Mouse (Mus musculus) cerebral cortex, adult 2 months (tissue): ENCODE measurements around the gene Iqschfp.

Experiments used
- WGBS: fragments of 180-500 bp; shearing (Covaris S2); methylation state at CpG from one replicate; pipeline ENCODE4 v1.1.7; 2018; 5-methylcytosine and 5-hydroxymethylcytosine counted together

Gene Iqschfp

DNA sequence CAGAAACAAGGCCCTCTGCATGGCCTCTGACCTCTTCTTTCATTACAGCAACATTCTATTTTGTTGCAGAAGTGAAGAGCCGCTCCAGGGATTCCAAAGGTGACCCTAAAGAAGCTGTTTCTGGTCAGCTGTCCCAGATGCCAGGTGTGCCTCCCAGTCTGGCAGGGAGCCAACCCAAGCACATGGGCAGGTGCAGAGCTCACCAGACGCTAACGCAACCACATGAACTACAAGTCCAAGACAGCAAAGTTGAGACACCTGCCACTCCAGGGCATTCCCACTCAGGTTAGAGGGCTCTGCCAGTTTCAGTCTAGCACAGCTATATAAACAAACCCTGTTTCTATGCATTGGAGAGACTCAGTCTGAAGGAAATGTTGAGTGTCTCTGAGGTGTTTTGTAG lies 461.5 kb downstream of the Iqschfp start:
- WGBS, result 80% methylated on average over 3 of the region's 3 CpGs

DNA sequence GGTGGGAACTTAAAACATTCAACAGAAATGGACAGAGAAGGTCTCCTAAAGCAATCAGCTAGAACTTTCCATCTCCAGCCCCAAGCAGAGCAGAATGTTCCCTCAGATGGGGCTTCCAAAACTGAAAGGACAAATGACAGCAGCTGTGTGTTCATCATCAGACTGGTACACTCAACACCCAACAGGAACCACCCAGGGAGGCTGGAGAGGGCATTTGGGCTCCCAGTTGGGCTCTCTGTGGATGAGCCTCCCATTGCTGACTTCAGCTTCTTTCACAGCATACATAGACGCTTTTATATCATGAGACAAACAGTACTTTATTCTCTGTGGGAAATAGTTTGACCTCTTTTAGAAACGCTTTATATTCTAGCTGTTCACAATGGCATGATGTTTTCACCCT lies 464.5 kb downstream of the Iqschfp start:
- WGBS, result 81% methylated on average over 2 of the region's 2 CpGs

DNA sequence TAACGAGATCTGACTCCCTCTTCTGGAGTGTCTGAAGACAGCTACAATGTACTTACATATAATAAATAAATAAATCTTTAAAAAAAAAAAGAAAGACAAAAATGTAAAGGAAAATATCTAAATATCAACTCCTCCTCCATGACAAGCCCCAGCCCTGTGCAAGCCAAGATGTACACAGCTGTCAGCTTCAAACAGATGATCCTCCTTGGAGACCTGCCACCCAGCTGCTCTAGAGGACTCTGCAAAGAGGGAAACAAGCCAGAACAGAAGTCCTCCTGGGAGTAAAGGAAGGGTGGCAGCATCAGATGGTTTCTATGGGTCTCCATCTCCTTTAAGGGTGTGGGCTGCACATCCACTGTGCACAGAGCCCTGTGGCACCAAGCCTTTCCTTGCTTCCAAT lies 480.9 kb downstream of the Iqschfp start:
- 89% methylated on average over 1 of the region's 1 CpGs for WGBS

DNA sequence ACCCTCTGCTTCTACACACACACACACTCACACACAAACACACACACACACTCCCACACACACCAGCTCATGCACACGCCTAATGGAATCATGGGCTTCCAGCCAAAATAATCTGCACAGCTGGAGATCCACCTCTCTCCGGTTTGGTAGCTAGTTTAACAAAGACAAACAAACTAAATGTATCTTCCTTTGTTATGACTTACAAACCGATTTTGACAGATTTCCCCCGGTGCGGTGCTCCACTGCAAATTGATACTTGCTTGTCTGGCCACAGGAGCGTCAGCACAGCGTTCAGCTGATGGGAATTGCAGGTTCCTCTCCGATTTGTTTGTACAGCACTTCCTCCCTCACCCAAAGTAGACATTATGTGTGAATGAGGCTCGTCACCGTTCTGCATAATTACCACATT lies 483.1 kb downstream of the Iqschfp start:
- 39% methylated on average over 10 of the region's 10 CpGs for WGBS

DNA sequence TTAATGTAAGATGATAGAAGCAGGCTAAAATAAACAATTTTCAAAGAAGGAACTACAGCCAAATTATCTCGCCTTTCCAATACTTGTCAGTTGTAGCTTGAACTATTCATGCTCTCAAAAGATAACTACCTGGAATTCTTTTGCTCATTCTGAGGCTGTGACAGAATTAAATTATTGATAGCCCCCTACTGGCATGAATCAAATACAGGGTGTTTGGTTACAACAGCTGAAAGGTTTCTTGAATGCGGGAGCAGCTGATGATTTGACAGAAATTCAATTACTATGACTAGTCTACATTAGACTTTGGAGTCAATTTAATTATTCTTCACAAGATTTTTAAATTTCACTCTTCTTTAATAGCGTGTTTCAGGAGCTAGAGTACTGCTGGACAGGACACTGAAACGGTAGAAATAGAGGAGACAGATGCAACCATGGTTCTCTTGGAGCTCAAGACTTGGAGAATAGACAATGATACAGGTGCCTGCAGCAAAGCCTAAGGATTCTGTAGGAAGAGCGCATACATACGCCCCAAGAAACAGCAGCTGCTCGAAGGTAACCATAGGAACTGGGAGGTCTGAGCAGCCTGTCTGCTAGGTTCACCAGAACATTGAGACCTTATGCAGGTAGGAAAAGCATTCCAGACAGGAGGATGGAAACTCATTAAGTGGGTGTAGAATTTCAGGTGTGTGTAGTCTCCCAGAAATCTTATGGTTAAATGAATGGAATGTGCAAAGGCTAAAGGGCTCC lies 485.6 kb downstream of the Iqschfp start:
- 81% methylated on average over 7 of the region's 7 CpGs for WGBS

DNA sequence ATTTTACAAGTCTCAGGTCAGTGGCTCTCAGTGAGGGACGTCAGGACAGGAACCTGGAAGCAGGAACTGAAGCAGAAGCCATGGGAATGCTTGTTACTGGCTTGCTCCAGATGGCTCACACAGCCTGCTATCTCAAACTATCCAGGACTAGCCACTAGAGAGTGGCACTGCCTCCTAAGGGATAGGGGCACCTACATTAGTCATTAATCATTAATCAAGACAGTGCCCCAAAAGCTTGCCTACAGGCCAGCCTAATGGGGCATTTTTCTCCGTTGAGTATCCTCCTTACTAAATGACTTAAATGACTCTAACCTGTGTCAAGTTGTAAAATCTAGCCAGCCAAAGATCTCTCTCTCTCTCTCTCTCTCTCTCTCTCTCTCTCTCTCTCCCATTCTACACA lies 486.8 kb downstream of the Iqschfp start:
- 90% methylated on average over 2 of the region's 2 CpGs for WGBS

- WGBS, result 71% methylated on average over 7 of the region's 7 CpGs
Observed at GRCm38 (mm10) chr3:68379242-68379641, 487.2 kb downstream of the Iqschfp start.

GRCm38 (mm10) chr3:68385544-68385943 lies 493.5 kb downstream of the Iqschfp start:
- 75% methylated on average over 3 of the region's 3 CpGs for WGBS

DNA sequence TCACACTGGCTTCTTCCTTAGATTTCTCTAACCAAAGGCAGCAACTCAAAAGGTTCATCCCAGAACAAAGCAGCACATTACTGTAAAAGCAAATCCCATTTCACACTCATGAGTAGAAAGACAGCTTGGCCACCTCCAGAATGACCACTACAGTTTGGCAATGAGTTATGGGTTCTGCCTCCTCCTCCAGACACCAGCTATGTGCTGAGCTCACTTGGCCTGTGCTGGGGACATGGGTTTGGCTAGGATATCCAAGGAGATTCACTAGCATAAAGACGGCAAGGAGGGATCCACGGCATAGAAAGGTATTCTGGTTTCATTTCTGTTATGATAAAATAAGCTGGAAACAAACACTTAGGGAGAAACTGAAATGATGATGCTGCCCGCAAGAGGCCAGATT lies 496.0 kb downstream of the Iqschfp start:
- WGBS, result 76% methylated on average over 3 of the region's 3 CpGs

DNA sequence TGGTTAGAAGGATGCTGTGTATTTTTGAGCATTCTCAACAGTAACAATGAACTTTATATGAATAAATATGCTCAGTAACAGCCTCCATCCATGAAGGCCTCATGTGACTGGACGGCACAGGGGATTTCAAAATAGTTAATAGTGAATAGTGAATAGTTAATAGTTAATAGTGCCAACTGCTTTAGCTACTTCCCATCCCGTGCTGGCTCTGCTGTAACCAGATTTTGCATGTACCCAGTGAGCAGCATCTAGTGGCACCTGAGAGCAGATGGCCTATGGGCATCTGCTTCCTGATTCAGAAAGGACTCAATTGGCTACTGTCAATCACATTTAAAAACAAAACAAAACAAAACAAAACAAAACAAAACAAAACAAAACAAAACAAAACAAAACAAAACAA lies 501.5 kb downstream of the Iqschfp start:
- 83% methylated on average over 2 of the region's 2 CpGs for WGBS

GRCm38 (mm10) chr3:68398691-68399090 lies 506.7 kb downstream of the Iqschfp start:
- 82% methylated on average over 3 of the region's 3 CpGs for WGBS

- WGBS, result 75% methylated on average over 7 of the region's 7 CpGs
Observed at GRCm38 (mm10) chr3:68400121-68400520, 508.1 kb downstream of the Iqschfp start.

DNA sequence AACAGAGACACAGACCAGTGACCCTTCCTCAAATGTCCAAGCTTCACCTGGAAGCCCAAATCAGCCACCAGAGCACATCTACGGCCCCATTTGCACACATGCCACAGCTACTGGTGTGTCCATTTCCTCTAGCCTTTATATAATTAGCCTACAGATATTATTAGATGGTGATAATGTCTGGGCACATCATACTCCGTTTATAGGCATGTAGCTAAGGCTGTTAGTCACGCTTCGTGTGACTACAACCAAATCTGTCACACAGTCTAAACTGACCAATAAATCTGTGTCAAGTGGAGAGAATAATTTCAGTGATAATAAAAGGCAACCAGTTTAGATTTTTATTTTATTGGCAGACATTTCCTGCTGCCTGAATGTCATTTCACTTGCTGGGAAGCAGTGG lies 511.3 kb downstream of the Iqschfp start:
- 78% methylated on average over 4 of the region's 4 CpGs for WGBS

DNA sequence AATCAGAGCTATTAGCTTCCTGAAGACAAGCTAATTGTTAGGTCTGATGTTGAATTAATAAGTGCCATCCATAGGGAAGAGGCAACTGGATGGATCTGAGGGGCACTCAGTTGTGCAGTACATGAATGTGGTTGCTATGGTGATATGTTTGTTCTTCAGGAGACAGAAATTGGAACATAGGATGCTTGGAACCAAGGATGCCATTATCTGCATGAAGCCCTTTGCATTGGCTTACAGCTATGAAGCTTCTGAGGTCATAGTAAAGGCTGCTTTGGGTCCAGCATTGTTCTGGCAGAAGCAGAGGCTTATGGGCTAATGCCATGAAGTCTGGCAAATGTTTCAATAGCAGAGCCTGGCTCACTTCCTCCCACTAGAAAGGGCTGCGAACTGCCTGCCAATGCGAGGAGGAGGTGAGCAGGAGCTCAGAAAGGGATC lies 511.8 kb downstream of the Iqschfp start:
- WGBS, result 19% methylated on average over 2 of the region's 2 CpGs

GRCm38 (mm10) chr3:68405724-68406123 lies 513.7 kb downstream of the Iqschfp start:
- 74% methylated on average over 5 of the region's 5 CpGs for WGBS

GRCm38 (mm10) chr3:68412262-68412661 lies 520.2 kb downstream of the Iqschfp start:
- 84% methylated on average over 3 of the region's 3 CpGs for WGBS

GRCm38 (mm10) chr3:68419792-68420191 lies 527.8 kb downstream of the Iqschfp start:
- 74% methylated on average over 4 of the region's 4 CpGs for WGBS

DNA sequence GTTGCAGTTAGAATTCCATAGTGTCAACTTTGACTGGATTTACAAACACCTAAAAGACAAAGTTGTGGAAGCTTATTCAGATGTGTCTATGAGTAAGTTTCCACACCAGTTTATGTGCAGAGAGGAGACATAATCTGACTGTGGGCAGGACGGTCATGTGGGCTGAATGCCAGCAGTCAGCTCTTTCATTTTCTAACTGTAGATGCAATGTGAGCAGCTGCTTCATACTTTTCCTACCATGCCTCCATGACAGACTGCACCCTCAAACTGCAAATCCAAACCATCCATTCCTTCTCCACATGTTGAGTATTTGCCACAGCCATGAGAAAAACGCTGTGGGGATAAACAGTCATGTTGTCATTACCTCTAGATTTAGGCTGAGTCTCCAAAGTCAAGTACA lies 528.9 kb downstream of the Iqschfp start:
- WGBS, result 70% methylated on average over 2 of the region's 2 CpGs

- 96% methylated on average over 2 of the region's 2 CpGs for WGBS
Observed at GRCm38 (mm10) chr3:68421849-68422248, 529.8 kb downstream of the Iqschfp start.

GRCm38 (mm10) chr3:68428081-68428480 lies 536.0 kb downstream of the Iqschfp start:
- WGBS, result 95% methylated on average over 5 of the region's 5 CpGs

DNA sequence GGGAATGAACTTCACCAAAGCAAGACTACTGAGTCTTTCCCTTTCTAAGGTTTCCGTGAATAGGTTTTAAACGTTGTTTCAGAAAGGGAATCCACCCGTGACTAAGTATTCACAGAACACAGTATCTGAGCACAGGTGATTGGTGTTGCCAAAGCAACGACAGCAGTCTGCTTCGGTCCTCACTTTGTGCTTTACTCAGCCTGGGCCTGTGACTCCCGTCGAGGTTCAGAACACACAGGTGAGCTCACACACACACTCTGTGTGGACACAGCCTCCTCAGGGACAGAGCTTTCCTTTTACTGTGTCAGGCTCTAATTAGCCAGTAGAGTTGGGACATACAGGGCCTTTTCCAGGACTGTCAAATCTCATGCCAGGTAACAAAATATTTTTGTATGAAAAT lies 542.4 kb downstream of the Iqschfp start:
- WGBS, result 56% methylated on average over 7 of the region's 7 CpGs

- WGBS, result 70% methylated on average over 2 of the region's 2 CpGs
Observed at GRCm38 (mm10) chr3:68434897-68435296, 542.9 kb downstream of the Iqschfp start.

DNA sequence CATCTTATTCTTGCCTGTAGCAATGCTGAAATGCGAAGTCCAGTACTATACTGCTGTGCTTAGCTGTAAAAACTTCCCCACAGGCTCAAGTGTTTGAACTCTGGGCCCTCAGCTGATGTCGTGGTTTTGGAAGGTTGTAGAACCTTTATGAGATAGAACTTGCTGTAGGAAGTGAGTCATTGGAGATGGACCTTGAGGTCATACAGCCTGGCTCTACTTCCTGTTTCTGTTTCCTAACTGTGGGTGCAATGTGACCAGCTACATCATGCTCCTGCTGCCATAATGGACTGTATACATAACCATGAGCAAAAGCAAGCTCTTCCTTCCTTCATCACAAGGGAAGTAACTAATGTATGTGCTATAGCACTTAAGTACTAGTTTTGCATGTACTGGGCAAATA lies 556.4 kb downstream of the Iqschfp start:
- 85% methylated on average over 2 of the region's 2 CpGs for WGBS

DNA sequence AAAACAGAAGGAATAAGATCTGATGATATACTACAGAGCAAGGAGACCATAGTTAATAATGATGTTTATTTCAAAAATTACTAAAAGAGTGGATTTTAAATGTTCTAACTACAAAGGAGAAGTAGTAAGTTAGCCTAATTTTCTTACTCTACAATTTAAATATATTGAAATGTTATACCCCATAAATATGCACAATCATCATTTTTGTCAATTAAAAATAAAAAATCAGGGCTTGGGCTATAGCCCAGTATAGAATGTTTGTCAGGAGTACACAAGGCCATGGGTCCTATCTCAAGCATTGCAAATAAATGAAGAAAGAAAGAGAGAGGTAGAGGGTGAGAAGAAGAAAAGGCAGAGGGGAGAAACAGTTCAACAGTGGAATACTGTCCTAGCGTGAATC lies 559.6 kb downstream of the Iqschfp start:
- WGBS, result 98% methylated on average over 1 of the region's 1 CpGs
